Mouse (Mus musculus) megakaryocyte, adult 5-6 weeks (primary cell): ENCODE data around the gene Rd3l. TPM values are rescaled to one million over a fixed set of nuclear protein-coding genes. Genes with fewer than 3 reads are reported as not detected.
A peak's percentile ranks its signal among the peaks of the same experiment; 100 is the strongest.

ENCODE experiments used
- ATAC-seq: 2 replicates; pipeline ENCODE4 v1.8.0; 2016; ENCODE audit warnings: mild to moderate bottlenecking, inconsistent platforms; ENCODE audit not compliant: poor library complexity, severe bottlenecking
- total RNA-seq, 2 experiments: library from RNA; stranded (forward) in 1 of 2; stranded (reverse) in 1 of 2; fragments of 153-499, 151-499 nt in 1 of 2; fragments of 221-1000, 200-1000 nt in 1 of 2; gene quantifications; 2 replicates each; pipeline versions ENCODE4 v1.2.3 to v1.2.4; 2015 to 2017

Gene Rd3l
- not detected in 2 replicates for total RNA-seq (2015)
- total RNA-seq (2017) = not detected in 2 replicates

DNA sequence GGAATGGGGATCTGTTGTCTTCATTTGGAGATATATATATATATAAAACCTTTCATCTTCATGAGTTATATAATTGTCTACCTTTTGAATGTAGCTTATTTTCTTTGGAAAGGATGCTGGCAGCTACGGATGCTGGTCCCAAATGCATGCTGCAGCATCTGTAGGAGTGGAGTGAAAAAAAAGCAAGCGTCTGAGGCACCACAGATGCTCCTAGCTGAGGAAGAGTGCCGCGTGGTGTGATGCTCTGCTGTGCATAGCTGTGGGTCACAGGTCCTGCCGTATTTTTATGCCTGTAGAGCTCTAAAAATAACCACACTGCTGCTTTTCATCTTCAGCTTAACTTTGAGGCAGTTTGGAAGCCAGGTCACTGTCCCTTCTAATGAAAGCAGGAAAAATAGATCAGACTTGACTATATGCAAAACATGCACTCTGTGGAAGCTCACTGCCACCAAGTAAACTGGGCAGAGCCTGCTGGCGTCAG, at the start of gene Rd3l:
TSS of gene Rd3l (minus strand) at position 431 of the 481 bp plus-strand sequence.
- no peak for ATAC-seq

DNA sequence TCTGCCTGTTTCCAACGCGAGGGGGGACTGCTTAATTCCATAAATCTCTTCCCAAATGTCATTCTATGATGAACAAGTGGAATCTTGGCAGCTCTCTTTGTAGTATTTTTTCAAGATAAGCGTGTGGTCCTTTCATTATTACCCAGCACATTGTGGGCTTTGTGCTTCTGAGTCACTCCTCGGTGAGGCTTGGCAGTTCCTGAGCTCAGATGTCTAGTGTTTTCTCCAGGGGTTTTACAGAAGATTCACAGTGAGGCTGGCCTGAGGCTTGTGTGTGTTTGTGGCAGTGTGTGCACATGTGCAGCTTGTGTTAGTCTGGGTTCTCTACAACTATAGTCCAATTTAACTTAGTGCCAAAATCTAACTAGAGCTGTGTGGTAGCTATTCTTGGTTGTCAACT, 46.3 kb upstream of the Rd3l start:
- ATAC-seq = no peak

DNA sequence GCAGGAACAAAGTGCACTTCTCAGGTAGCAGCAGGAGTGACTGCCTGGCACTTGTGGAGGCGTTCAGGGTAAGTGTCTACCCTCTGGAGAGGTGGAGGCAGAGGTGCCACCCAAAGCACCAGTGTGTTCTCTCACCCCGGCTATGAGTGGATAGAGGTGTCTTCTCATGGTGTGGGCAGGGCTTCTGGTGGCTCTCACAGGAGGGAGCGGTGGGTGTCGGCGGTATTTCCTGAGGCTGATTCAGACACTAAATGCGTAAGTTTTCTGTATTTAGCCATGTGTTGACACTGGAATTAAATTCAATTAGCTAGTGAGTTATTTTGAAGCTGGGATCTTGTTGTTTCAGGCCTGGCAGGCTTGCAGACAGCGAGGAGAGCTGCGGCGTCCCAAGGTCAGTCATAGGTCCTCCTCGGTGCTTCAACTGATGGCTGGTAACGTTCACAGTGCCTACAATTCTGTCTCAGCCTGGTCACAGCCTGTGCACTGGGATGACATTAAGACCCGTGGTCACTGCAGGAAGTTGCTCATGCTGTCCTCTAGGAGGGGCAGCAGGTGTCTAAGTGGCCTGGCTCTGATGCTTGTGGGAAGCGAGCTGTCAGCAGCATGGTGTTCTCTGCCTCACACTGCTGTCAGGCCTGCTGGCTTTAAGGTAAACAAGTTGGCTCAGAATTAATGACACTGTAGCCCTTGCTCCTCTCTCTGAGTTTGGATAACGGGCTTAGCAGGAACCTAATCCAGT, 45.0 kb upstream of the Rd3l start:
- ATAC-seq = no peak

DNA sequence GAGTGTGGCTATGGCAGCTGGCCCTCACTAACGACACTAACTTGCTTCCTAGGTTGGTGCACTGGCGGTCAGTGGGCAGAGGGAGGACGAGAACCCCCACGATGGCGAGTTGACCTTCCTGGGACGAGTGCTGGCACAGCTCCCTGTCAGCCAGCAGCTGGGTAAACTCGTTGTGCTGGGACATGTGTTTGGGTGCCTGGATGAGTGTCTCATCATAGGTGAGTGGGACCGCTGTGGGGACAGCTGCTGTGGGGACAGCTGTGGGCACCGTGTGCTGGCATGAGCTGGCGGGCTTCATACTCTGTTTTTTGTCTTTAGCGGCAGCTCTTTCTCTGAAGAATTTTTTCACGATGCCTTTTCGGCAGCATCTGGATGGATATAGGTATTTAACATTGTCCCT, 44.3 kb upstream of the Rd3l start:
- no peak for ATAC-seq

DNA sequence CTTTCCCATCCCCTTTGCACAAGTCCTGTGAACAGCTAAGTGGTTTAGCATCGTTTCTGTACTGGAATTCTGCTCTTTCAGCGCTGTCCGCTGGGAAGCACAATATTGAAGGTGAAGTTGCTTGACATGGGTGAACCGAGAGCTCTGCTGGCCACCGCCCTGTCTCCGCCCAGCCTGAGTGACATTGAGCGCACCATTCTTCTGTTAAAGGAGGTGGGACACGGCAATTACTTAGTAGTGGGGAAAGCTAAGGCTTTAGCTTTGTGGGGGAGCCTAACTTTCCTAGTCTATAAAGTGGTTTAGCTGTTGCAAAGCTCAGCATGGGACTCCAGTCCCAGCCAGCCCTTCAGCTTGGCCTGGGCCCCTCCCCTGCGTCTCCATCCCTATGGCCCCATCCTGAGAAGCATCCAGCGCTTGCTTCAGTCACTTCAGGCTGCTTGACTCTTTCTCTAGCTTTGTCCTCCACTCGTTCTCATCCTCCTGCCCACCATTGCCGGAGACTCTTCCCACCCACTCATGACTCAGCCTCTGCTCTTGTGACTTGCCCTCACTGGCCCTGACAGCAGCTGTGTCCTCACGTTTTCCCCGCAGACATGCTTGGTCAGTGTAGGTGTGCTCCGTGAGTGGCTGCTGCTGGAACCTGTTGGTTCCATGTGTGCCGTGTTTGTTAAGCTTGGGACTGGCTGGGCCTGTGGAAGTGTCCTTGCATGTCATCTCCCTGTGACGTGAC, 43.6 kb upstream of the Rd3l start:
- ATAC-seq = no peak

DNA sequence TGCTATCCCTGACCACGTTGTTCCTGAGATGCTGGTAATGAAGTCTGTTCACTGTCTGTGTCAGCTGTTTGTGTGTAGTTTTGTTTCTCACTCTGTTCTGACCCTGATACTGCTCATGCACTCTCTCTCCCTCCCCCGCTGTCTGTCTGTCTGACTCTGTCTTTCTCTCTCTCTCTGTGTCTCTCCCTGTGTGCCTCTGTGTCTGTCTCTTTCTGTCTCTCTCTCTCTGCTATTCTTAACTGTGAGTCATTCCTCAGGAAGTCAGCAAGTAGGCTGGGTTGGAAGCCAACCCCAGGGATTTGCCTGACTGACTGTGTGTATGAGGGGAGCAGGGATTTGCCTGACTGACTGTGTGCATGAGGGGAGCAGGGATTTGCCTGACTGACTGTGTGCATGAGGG, 42.2 kb upstream of the Rd3l start:
- ATAC-seq = no peak

DNA sequence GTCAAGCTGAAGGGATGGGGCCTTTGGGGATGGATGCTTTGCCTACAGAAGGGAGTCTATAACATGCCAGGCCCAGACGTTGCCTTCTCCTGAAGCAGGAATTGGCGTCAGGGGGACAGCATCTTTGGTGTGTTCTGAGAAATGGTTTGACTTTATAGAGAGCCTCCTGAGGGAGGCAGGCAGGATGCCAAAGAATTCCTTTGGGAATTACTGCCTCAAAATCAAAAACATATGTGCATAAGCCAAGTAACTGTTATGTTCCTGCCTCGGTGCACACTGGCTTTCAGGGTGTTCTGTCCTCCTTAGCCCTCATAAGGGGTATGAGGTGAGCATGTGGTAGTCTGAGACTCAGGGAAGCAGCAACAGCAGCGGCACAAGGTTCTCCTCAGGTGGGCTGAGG, 35.2 kb upstream of the Rd3l start:
- no peak for ATAC-seq

DNA sequence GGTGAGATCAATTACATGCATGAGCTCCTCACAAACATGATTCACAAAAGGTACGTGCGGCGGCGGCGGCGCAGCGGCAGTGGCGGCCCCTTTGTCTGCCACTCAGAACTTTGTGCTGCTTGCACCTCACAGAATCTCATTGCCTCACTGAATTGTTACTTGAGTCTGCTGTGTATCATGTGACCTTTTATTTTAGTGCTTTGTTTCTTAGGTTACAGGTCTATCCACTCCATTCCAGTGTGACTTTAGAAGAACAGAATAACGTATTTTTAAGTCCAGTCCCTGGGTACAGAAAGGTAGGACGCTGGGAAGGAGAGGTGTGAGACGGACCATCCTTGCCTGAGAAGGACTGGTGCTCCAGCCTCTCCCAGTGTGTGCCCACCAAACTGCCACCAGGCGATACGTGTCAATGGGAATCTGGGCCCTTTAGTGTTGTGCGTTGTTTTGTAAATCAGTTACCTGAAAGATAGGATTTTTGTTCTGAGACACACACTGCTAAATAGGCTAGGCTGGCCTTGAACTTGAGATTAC, 32.2 kb upstream of the Rd3l start:
- no peak for ATAC-seq

DNA sequence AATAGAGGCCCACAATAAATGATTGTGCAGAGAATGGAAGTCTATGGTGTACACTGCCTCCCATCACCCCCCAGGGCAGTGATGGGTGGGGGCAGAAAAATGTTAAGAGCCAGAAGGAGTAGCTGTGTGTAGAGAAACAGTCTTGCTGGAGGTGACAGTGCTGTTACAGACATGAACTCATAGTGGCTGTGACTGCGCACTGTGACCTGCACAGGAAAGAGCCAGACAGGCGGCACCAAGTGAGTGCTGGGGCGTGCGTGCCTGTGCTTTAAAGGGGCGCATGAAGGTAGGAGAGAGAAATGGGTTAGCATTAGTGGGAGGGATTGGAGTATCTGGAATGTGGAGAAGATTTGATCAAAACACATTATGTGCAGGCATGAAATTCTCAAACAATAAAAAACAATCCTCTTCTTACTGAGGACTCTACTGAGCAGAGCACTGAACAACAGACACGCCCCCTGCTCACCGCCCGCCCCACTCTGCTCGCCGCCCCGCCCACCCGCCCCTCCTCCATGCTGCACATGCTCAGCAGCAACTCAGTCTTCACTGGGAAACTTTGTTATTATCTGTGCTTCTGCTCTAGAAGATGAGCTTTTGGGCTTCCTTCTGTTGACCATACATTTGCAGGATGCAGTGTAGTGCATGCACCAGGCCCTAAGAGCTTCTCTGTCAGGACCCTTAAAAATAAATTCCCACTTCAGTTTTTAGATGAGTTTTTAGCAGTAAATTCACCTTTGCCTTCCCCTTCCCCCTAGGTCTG, 31.6 kb upstream of the Rd3l start:
- no peak for ATAC-seq

DNA sequence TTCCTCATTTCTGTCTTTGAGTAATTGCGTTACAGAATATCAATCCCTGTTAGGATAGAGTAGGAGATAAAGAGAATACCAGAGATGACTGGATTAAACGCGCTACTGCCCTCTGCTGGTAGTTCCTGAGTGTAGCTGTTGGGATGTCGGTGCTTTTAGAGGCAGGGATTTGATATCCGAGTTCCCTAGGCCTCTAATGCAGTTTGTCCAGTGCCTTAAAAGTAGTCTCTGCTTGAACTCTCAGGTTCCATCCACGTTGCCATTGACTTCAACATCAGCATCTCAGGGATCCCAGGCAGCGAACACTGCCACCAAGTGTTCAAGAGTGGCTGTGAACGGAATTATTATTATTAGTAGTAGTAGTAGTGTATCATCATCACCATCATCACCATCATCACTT, 20.1 kb upstream of the Rd3l start:
- peak; percentile 51 for ATAC-seq

DNA sequence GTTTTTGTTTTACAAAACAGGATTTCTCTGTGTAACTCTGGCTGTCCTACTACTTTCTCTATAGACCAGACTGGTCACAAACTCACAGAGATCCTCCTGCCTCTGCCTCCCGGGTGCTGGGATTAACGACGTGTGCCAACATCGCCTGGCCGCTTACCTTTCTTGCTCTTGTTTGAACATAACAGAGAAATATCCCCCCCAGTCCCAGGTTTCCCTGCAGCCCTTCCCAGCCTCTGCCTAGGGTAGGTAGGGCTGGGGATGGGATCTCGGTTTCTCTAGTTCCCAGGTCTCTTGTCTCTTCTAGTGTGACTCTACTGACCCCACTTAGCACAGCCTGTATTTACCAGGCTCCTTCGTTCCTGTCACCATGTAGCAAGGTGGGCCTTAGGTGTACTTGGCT, 18.6 kb upstream of the Rd3l start:
- no peak for ATAC-seq

DNA sequence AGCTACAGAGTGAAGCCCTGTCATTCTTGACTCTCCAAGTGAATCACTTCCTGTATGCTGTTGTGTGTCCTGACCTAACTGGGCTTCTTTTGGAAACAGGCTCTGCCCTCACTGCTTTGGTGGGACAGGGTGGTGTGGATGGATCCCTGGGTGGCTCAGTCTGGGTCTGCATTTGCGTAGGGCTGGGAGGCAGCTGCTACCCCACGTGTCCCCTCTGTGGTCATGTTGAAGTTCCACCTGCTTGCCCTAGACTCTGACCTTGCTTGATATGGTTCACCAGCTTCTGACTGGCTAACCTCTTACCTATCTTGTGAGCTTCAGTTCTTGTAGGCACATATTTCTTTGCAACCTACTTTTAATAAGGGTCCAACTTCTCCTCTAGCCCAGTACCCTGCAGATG, 14.0 kb upstream of the Rd3l start:
- no peak for ATAC-seq

DNA sequence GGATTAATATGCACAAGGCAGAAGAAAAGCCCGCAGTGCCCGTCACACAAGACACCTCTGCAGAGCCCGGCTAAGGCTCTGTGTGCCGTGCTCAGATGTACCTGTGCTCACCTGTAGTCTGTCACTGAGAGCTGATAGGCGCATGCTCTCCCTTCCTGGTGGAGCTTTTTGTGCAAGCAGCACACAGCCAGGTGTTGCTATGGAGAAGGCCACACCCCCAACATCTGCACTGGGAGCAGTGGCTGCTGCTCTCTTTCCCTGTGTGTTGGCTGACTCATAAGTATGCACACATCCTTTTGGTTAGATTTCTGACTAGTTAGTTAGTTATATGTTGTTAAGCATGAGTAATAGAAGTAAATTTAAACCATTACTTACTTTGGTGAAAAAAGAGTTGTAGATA, 11.5 kb upstream of the Rd3l start:
- ATAC-seq = no peak

DNA sequence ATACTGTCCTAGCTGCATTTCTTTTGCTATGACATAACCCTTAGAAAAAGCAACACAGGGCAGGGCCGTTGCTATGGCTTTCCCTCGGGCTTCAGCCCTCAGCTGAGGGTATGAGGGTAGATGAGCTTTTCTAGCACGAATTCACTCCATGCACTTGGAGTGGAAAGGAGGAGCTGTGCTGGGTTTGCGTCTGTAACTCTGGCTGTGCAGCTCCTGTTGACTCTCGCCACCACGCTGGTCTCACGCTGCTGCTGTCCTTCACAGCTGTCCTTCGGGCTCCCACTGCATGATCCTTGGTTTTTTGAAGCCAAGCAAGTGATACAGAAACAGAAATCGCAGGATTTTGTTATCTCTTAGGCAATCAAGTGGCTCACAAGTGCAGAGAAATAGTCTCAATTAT, 5.6 kb upstream of the Rd3l start:
- no peak for ATAC-seq

DNA sequence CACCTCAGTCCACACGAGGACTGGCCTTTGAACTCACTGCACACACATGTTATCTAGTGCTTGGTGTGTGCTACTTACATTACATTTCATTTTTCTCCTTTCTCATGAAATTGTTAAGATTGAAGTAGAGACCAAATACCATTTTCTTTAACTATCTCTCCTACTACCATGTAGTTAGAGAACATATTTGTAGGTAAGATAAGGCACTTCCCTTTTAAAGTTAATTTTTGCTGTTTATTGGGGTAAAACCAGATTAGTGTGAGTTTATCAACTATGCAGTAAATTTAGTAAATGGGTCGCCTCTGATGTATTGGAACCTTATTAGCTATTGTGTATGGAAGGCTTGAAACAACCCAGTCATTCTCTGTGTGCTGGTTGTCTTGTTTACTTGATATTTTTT, 2.0 kb upstream of the Rd3l start:
- ATAC-seq = no peak

DNA sequence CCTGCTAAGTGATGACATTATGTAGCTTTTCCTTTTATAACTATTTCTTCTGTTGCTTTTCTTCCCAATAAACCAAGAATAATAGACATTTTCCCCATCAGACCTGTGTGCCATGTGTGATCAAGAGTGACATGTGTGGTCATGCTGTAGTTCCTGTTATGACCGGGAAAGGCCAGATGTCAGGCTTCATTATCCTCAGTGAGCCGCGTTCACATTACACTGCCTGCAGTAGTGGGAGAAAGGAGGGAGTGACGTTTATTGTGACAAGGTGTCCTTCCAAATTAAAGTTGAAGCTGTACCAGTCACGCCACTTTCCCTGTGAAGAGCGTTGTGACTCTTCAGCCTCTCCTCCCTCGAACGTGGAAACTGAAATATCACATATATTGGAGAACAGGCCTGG, 714 bp upstream of the Rd3l start:
- ATAC-seq = no peak

DNA sequence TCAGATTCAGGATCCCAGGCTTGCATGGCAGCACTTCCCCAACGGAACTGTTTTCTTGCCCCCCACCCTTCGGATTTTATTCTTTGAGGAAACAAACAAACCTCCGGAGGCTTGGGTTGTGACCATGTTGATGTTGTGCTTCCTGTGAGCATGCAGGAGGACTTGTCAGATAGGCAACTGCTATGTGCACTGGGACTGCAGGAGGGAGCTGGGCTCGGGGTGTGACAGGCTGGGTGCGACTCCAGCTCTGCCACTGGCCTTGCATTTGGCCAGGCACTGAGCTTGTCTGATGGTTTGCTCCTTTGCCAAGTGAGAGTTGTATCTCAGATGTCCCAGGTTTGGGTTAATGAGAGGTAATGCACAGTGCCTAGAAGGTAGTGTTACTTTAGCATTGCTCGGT, 2.8 kb downstream of the Rd3l start:
- ATAC-seq = no peak

DNA sequence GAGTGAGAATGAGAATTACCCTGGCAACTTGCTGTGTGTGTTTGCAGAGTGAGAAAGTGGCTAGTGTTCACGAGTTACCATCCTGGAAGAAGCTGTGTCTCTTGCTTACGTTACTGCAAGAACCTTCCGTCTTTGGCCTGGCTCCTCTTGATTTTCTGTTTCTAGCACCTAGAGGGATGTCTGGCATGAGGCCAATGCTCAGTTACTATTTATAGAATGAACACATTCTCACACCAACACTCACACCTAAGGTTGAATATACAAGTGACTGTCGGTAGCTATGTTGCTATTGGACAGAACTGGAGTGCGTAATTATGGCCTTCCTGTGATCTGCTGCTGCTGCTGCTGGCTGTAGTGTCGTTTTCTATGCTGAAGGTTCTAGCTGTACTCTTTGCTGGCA, 4.0 kb downstream of the Rd3l start:
- no peak for ATAC-seq

DNA sequence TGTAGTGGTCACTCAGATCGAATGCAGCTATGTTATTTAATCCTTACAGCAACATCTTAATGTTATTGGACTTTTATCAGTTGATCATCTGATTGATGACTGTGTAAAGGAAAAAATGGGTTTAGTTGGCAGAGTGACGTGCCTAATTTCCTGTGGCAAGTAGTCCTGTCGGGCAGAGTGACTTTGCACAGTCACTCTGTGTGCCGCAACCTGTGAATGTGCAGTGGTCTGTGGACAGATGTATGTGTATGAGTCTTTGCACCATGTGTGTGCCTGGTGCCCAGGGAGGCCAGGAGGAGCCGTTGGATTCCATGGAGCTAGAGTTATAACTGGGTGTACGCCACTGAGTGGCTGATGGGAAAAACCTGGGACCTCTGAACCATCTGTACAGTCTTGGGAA, 6.5 kb downstream of the Rd3l start:
- ATAC-seq = 0 out of 2 replicates have a peak, but pooled peaks have one; percentile 30

DNA sequence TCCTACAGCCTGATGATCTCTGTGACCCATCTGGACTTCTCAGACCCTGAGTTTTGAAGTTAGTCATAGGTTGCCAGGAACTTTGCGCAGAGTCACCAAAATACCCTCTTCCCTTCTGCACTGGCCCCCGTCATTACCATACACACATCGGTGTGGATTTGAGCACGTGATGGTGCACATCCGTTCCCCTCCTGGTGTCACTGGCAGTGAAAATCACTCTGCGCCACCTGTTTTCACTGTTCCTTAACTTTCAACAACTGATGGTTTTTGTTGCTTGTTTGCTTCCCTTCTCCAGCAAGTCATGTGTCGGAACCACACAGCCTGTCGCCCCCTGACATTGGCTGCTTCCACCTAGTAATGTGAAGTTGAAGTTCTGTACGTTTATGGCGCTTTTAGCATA, 8.6 kb downstream of the Rd3l start:
- ATAC-seq = no peak

DNA sequence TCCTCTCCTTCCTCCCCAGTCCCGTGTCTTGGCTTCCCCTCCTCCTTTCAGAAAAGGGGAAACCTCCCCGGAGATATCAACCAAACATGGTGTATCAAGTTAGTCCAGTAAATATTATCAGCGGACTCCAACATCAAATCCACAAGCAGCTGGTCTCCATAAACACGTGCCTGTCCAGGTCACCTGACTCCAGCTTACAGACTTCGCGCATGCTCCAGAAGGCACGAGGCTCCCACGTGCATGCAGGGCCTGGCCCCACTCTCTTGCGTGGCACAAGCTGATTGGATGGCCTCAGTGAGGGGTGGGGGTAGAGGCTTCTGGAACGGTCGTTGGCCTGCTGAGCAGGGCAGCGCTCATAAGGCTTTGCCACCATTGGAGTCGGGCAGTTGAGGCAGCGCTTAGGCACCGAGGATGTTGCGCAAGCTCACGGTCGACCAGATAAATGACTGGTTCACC, 9.9 kb downstream of the Rd3l start, which contains the start of gene Tdrd9:
TSS of gene Tdrd9 (plus strand) at position 329 of the 456 bp plus-strand sequence.
- ATAC-seq = no peak
